Mouse (Mus musculus): ENCODE data around the gene Tfrc.

GRCm38 (mm10) chr16:32671206-32671887 is 62.6 kb downstream of the Tfrc start:
- TF ChIP-seq MAX (IDR thresholded peaks at IDR 0.05) (no peak), USF1 (IDR thresholded peaks at IDR 0.05; ENCODE audit: low read depth) (no peak), CTCF (IDR thresholded peaks at IDR 0.05; ENCODE audit: control insufficient read depth, insufficient read depth, insufficient read length) (no peak), MYOG (IDR thresholded peaks at IDR 0.05; ENCODE audit: control insufficient read depth, extremely low read depth, insufficient read length) (no peak), MYOD1 (IDR thresholded peaks at IDR 0.05; ENCODE audit: control insufficient read depth, insufficient read length, low read depth) (no peak), CEBPB (IDR thresholded peaks at IDR 0.05; ENCODE audit: low read depth) (no peak), FOSL1 (IDR thresholded peaks at IDR 0.05; ENCODE audit: insufficient read depth, low read length, poor library complexity, severe bottlenecking) (no peak)

Measured in C2C12 (cell line).